Mouse (Mus musculus) brown adipose tissue, adult 24 weeks (tissue): ENCODE measurements around the gene Smyd2. TPM values are rescaled to one million over a fixed set of nuclear protein-coding genes. Genes with fewer than 3 reads are reported as not detected.

Experiments used
- H3K27ac ChIP-seq: fragments of 200-500 bp; replicated peaks from 2 replicates; pipeline ENCODE4 v1.5.1; 2012; ENCODE audit warnings: low read depth, mild to moderate bottlenecking, low read length
- H3K4me1 ChIP-seq: fragments of 200-500 bp; 2 replicates; pipeline ENCODE4 v1.6.1; 2012; ENCODE audit warnings: low read length, mixed read lengths; ENCODE audit not compliant: control insufficient read depth, insufficient read depth, insufficient read length
- H3K4me3 ChIP-seq: fragments of 200-500 bp; 2 replicates; pipeline ENCODE4 v1.5.1; 2012; ENCODE audit warnings: low read depth, mild to moderate bottlenecking, low read length, moderate library complexity; ENCODE audit not compliant: insufficient read depth
- polyA plus RNA-seq: library from polyadenylated mRNA; stranded (reverse); fragments of >200 nt; gene quantifications from 2 replicates; pipeline ENCODE4 v1.2.4, GENCODE M21; 2012; ENCODE audit not compliant: missing spikeins, insufficient read depth, insufficient read length

Smyd2 gene
- polyA plus RNA-seq, 1 experiment, result 21.8 TPM

DNA sequence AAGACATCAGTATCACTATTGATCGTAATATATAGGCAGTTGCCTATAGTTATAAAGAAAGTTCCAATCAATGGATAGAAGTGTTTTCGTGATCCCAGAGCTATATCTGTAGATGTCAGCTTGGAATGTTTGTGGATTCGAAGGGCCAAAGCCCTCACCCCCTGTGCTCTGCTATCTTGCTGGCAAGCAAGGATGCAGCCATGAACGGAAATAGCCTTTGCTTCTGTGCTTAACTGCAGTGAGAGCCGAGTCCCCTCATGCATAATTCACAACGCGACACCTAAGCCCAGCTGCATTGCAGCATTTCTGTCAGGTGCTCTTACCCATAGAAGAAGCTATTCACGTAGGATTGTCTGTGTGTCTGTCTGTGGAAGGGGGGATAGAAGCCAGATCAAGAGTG is 4.1 kb upstream of the Smyd2 start:
- H3K4me1 ChIP-seq, result no peaks in the 10 kb centered on the region
- H3K4me3 ChIP-seq, result no peak overlapping the region
- no peak overlapping the region for H3K27ac ChIP-seq

DNA sequence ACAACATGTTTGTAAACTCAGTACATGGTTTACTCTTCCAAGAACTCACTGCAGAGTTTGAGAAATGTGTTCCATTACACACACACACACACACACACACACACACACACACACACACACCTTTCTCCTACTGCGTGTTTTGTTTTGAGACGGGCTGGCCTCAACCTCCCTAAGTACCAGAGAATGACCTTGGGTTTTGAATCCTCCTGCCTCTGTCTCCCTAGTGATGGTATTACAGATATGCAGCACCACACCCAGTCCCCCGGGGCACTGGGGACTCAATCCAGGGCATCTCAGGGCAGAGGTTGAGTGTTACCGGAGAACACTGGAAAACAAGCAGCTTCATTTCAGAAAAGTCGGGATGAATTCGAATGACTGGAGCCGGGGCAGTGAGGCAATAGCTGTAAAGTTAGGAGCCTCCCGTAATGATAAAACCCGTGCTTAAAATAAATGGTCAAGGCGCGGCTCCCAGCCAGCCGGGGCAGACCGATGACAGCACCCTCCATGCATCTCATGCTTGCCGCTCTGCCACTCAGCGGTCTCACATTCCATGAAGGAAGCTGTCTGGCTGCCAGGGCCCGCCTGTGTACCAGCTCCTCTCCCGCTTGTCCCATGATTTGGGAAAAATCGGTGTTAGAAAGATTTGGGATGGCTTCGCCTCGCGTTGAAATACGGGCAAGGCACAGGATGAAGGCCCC is 1.9 kb upstream of the Smyd2 start:
- Histone ChIP-seq H3K4me3 (no peak overlapping the region), H3K27ac (no peak overlapping the region), H3K4me1 (no peaks in the 10 kb centered on the region)

DNA sequence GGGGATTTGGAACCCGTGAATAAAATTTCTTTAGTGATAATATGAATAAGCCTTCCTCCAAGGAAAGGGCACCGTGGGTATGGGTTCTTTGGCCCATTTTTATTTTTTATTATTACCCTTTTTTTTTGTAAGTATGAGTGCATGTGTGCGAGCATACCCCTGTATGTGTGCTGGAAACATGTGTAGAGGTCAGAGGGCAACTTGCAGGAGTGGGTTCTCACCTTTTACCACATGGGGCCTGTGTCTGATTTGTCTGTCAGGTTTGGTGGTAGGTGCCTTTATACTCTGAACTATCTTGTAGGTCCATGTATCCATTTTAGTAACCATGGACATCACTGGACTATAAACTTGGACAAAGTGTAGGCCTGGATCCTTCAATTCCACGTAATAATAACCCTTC is 994 bp upstream of the Smyd2 start:
- Histone ChIP-seq H3K27ac (no peak overlapping the region), H3K4me1 (no peaks in the 10 kb centered on the region), H3K4me3 (no peak overlapping the region)

DNA sequence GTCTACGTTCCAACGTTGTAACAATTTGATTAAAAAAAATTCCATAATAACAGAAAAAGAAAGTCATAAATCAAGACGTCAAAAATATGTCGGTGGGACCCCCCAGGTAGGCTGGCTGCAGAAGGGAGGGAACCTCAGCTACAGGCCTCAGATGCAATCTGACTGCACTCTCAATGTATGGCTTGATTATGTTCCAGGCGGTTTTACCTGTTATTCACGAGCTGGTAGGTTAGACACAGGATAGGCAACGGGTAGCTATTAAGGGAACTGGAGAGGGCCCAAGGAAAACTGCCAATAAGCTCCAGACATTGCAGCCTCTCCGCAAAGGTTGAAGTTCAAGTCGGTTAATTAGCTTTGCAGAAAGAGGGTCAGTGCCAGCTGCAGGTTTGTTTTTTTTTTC is 558 bp upstream of the Smyd2 start:
- Histone ChIP-seq H3K4me3 (peak overlapping the region; percentile 75), H3K4me1 (no peaks in the 10 kb centered on the region), H3K27ac (no peak overlapping the region)

GRCm38 (mm10) chr1:189921568-189921817 is 670 bp downstream of the Smyd2 start:
- Histone ChIP-seq H3K4me1 (0 out of 2 replicates have a peak, but pooled peaks cover 2% of the 10 kb centered on the region), H3K4me3 (peak overlapping the region; percentile 75), H3K27ac (no peak overlapping the region)

GRCm38 (mm10) chr1:189920701-189921567 is 1.2 kb downstream of the Smyd2 start:
- Histone ChIP-seq H3K27ac (no peak overlapping the region), H3K4me1 (0 out of 2 replicates have a peak, but pooled peaks cover 2% of the 10 kb centered on the region), H3K4me3 (peak overlapping the region; percentile 75)

GRCm38 (mm10) chr1:189919756-189920155 is 2.4 kb downstream of the Smyd2 start:
- H3K4me1 ChIP-seq, result 0 out of 2 replicates have a peak, but pooled peaks cover 2% of the 10 kb centered on the region
- H3K27ac ChIP-seq, result no peak overlapping the region
- H3K4me3 ChIP-seq, result no peak overlapping the region

DNA sequence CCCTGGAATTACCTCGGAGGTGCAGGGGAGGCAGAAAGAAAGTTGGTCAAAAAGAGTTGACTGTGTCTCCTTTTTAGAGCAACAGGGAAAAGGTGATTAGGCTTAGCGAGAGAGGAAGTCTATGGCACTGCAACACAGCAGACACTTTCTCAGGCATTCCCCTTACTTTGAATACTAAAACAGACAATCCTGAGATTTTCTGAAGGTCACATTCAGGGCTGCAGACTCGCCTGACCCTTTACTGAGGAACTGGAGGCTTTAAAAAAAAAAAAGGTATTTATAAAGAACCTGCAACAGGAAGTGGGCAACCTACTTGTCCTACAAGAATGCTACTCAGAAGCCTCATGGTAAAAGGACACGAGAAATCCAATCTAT is 5.0 kb downstream of the Smyd2 start:
- Histone ChIP-seq H3K4me1 (0 out of 2 replicates have a peak, but pooled peaks cover 2% of the 10 kb centered on the region), H3K4me3 (no peak overlapping the region), H3K27ac (no peak overlapping the region)

GRCm38 (mm10) chr1:189916422-189917125 is 5.6 kb downstream of the Smyd2 start:
- no peak overlapping the region for H3K27ac ChIP-seq
- H3K4me3 ChIP-seq, result no peak overlapping the region
- H3K4me1 ChIP-seq, result 0 out of 2 replicates have a peak, but pooled peaks cover 2% of the 10 kb centered on the region

DNA sequence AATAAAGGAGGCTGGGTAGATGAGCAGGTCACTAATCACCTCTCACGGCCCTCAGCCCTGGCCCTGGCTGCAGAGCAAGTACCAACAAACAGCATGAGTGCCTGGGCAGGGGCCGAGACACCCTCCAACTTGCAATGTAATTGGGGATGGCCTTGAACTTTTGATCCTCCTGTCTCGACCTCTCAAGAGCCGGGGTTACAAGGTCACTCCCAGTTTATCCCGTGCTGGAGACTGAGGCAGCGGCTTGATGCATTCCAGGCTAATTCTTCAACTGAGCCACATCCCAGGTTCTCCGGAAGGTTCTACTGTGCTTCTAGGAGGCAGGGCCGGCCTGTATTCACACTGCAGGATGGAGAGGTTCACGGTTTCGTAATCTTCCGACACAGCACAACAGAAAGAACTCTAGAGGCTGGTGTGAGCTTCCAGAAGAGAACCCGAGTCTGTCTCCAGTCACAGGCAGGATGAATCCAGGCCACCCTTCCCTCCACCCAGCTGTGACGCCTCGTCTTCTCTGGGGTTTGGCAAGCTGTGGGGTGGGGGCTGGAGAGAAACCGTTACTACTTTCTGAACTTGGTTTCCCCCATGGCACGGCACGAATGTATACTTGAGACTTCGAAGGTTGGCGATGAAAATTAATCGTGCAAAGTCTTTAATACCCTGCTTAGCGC is 8.9 kb downstream of the Smyd2 start:
- Histone ChIP-seq H3K27ac (no peak overlapping the region), H3K4me3 (no peak overlapping the region), H3K4me1 (peaks cover 2% of the 10 kb centered on the region; the same call in 1 of the 2 replicates)

GRCm38 (mm10) chr1:189910685-189911345 is 11.3 kb downstream of the Smyd2 start:
- H3K4me1 ChIP-seq, result no peaks in the 10 kb centered on the region; the same call in 1 of the 2 replicates
- no peak overlapping the region for H3K4me3 ChIP-seq
- H3K27ac ChIP-seq, result no peak overlapping the region

DNA sequence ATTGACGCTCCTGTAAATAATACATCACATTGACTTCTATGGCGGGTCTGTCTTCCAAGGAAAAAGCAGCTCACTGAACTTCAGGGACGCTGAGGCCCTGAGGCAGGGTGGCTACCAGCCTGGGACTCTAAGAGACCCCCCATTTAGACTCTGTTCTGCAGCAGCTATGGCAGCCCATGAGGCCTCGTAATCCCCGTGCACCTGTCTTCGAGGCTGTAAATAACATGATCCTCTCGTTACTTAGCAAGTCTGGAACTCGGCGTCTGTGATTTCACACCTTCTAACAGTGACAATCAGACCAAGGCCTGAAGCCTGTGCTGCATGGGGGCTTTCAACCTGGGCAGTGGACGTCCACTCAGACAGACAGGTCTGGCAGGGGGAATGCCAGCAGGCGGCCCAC is 19.0 kb downstream of the Smyd2 start:
- Histone ChIP-seq H3K4me3 (no peak overlapping the region), H3K4me1 (no peaks in the 10 kb centered on the region), H3K27ac (no peak overlapping the region)

GRCm38 (mm10) chr1:189902413-189902812 is 19.8 kb downstream of the Smyd2 start:
- Histone ChIP-seq H3K27ac (no peak overlapping the region), H3K4me3 (no peak overlapping the region), H3K4me1 (no peaks in the 10 kb centered on the region)

GRCm38 (mm10) chr1:189899526-189899925 is 22.6 kb downstream of the Smyd2 start:
- Histone ChIP-seq H3K27ac (no peak overlapping the region), H3K4me3 (no peak overlapping the region), H3K4me1 (no peaks in the 10 kb centered on the region)
